Mouse (Mus musculus) frontal cortex, adult (tissue): ENCODE results near the gene Upk2.
"Not testable (repeated sequence)": the region's sequence is repeated elsewhere in the genome, so short reads cannot be mapped to it uniquely, and the experiment has no call there.

Source experiments
- ATAC-seq: cut with Nextera tagmentation; 2 replicates; pipeline ENCODE4 v1.9.2; 2017; ENCODE audit warnings: mild to moderate bottlenecking, moderate library complexity, mixed read lengths; ENCODE audit not compliant: low TSS enrichment

Gene Upk2

DNA sequence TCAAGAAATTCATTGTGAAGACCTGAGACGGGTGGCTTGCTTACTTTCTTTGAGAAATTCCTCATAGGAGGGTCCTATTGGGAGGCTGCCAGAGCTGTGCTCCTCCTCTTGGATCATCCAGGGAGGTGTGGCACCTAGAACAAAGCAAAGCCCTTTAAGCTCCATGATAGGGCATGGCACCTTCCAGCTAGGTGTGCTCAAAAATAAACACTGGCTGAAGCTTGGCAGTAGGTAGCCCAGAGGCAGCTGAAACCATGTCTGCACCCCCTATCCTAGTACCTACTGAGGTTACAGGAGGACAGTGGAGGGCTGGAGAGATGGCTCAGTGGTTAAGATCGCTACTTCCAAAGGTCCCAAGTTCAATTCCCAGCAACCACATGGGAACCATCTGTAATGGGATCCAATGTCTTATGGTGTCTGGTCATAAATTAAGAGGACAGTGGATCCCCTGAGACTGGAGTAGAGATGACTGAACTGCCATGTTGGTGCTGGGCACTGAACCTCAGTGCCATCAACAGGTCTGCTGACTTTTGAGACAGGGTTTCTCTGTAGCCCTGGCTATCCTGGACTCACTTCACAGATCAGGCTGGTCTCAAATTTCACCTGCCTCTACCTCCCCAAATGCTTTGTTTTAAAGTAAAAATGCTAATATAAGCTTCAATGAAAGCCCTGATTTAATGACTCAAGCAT is 44.0 kb downstream of the Upk2 start:
- no peak for ATAC-seq

DNA sequence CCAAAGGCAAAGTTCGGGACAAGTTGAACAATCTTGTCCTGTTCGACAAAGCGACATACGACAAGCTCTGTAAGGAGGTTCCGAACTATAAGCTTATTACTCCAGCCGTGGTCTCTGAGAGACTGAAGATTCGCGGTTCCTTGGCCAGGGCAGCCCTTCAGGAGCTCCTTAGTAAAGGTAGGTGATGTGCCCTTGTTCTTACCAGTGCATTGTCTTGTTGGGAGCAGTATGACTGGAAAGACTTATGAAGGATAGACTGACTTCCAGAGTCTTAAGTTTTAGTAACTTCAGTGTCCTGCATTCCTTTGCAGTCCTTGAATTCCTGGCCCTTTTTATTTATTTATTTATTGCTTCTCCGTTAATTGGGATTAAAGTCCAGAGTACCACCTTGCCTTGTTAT is 46.1 kb downstream of the Upk2 start:
- not testable (repeated sequence) for ATAC-seq

GRCm38 (mm10) chr9:44407752-44408097 is 47.1 kb downstream of the Upk2 start:
- peak; percentile 29 for ATAC-seq

- peak; percentile 94 for ATAC-seq
These were observed 47.6 kb downstream of the Upk2 start, which contains the start of the genes Rps25 and Trappc4 for GRCm38 (mm10) chr9:44406906-44407751. TSS of gene Rps25 (plus strand) at chr9:44407139. TSS of gene Trappc4 (minus strand) at chr9:44407600.

DNA sequence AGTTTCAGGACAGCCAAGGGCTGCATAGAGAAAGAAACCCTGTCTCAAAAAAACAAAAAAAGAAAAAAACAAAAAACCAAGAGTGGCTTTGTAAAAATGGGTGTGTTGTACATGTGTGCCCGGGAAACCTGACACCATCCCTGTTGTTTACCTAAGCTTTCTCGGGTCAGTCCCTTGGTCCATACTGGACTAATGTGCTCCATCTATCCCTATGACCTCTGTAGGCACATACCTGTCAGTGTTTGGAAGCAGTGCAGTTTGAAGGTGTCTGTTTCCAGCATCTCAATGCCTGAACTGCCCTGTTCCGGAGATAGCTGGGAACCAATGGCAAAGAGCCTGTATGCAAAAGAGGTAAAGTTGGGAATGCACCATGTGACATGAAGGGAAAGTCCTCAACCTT is 49.8 kb downstream of the Upk2 start:
- no peak for ATAC-seq
